Mouse (Mus musculus): ENCODE measurements around the gene Prm3.

The Prm3 gene

DNA sequence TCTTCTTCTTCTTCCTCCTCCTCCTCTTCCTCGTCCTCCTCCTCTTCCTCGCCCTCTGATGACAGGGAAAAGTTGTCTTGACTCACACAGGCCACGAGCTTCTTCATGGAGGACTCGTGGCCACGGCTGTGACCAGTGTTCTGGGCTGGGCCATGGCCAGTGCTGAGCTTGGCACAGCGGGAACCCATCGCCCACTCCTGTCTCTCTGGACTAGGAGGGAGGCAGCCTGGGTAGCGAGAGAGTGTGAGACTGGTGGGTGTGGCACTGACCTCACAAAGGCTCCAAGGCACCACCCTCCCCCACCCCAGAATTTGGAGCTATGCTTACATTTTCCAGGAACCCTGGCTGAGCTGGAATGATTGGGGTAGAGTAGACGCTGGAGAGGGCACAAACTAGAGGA is at the start of gene Prm3:
TSS of gene Prm3 (minus strand) at position 213 of the 400 bp plus-strand sequence.
- in situ Hi-C loops (cut with MboI; ENCODE audit: unreplicated experiment in 2 of 2), result loop anchor here in 1 of 2 experiments (5.0 kb wide), 3 partner anchors 52 to 223 kb away; no protein-coding TSS in a partner anchor

DNA sequence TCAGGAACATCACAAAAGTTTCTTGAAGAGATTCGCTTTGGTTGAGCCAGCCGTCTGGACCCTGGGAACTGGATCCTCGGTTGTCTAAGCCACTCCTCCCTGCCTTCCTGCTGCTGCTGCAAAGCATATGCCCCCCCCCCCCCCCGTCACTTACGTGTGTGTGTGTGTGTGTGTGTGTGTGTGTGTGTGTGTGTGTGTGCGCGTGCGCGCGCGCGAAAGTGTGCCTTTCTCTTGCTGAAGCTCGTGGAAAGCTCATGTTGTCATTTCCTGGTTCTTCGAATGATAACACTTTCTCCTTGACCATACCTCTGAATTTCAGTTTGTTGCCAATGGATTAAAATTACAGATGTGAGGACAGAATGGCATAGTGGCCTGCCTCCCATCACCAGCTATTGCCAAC is 49.3 kb upstream of the Prm3 start:
- in situ Hi-C loops (cut with MboI; ENCODE audit: unreplicated experiment in 2 of 2), result loop anchor here in 1 of 2 experiments (5.0 kb wide), 2 partner anchors 48 to 198 kb away; partner anchors contain the start of gene Prm3

DNA sequence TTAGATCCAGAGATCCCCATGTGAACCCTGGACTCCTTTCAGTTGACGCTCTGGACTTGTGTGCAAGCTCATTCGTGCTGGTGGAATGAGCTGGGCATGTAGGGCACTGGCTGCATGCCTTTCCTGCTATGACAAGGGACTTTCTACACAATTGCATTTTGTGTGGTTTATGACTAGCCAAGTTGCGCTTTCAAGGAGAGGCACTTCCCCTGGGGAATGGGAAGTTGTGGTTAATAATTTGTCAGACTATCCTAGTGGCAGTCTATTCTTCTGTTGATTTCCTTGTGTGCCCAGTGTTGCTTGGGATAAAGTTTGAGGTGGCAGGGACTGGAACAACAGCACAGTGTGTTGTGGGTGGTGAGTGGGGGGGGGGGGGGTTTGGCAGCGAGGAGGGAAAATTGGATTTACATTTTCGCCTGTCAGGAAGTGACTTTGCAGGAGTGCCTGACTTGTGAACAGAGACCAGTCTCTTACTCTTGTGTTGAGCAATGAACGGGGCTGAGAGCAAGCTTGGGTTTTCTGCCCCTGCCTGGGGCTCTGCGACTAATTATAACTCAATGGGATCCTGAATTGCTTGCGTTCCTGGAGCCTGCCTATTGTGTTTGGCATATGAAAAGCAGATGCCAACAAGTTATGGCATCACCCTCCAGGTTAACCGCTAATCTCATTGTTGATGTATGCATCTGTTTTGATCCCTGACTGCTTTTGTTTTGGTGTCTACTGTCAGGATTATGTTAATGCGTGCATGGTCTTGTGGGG is 48.0 kb upstream of the Prm3 start:
- in situ Hi-C loops (cut with MboI; ENCODE audit: unreplicated experiment in 2 of 2), result no loop called here

DNA sequence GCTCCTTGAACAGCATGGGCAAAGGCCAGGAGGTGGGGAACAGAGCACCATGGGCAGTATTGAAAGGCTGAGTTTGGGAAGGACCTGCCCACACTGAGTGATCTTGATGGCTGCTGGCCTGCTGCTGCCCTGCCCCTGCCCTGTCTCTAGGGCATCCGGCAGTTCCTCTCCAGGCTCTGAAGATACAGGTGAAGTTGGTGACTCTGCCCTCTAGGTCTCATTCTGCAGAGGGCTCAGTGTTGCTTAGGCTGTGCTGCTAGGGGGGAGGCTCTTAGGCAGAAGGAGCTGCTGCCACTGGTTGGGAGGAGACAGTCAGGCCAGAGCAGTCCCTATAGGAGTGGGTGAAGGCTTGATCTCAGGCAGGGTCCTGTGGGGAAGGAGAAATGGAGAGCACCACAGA is 47.2 kb upstream of the Prm3 start:
- in situ Hi-C loops (cut with MboI; ENCODE audit: unreplicated experiment in 2 of 2), result no loop called here

DNA sequence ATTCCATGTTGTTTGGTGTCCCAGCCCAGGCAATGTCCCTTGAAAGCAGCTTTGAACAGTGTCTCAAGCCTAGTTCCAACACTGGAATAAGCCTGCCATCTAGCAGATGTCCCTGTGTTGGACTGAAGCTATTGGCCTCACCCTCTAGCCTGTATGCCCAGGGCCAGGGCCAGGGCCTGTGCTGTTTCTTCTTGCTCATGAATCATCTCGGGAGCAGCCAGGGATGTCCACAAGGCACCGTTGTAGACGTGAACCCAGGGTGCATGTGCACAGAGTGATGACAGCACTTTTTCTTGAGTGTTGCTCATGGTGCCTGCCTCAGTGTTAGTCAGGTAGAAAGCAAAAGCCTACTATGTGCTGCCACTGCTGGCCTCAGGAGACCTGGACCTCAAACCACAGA is 46.5 kb upstream of the Prm3 start:
- in situ Hi-C loops (cut with MboI; ENCODE audit: unreplicated experiment in 2 of 2), result no loop called here

DNA sequence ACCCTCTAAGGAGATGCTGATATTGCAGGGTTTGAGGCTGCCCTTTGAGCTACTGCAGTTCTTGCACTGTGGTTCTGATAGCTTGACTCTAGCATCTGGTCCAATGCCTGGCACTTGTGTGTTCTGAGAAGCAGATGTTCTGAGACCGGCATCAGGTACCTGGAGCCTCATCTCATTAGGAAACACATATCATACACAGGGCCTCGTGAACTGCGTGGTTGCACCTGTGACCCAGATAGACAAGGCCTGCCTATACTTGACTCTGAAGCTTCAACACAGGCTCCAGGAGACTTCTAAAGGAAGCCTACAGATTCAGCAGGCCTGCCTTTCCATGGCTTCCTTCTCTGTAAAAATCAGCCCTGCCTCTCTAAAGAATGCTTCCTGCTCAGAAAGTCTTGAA is 45.7 kb upstream of the Prm3 start:
- in situ Hi-C loops (cut with MboI; ENCODE audit: unreplicated experiment in 2 of 2), result no loop called here

DNA sequence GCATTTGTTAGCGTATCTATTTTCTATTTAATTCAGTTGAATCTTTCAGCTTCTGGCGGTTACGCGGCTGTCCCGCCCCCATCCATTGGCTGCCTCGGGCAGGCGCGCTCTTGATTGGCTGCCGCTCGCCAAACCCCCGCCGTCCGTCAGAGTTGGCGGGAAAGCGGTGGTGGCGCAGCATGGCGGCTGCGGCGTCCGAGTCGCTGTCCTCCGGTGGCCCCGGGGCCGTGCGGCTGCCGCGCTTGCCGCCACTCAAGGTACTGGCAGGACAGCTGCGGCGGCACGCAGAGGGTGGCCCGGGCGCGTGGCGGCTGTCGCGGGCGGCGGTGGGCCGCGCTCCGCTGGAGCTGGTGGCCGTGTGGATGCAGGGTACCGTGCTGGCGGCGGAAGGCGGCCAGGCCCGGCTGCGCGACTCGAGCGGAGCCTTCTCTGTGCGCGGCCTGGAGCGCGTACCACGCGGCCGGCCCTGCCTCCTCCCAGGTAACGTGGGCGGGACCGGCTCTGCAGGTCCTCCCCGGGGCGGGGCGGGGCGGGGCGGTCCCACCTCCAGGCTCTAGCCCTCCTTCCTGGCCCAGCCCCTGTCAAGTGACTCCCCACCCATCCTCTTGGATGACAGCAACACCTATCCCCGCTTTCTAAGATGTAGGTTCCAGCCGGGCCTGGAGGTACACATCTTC is 44.3 kb upstream of the Prm3 start, which contains the start of gene Rmi2:
TSS of gene Rmi2 (plus strand) at position 149 of the 677 bp plus-strand sequence.
- in situ Hi-C loops (cut with MboI; ENCODE audit: unreplicated experiment in 2 of 2), result no loop called here

DNA sequence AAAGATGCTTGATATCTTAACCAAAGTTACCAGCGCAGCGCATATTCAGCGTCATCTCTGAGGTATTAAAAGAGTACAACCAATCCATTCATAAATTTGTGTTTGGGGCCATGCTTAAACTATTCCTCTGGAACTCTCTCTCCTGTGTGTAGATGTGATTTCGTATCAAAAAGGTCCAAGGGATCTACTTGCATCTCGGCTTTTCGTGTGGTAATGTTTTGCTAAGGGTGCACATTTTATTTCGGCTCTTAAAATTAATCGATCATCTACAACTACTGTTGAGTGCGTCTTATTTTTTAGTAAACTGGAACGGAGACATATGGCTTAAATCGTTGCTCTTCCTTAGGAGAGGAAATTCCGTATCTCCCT is 43.8 kb upstream of the Prm3 start:
- in situ Hi-C loops (cut with MboI; ENCODE audit: unreplicated experiment in 2 of 2), result no loop called here

DNA sequence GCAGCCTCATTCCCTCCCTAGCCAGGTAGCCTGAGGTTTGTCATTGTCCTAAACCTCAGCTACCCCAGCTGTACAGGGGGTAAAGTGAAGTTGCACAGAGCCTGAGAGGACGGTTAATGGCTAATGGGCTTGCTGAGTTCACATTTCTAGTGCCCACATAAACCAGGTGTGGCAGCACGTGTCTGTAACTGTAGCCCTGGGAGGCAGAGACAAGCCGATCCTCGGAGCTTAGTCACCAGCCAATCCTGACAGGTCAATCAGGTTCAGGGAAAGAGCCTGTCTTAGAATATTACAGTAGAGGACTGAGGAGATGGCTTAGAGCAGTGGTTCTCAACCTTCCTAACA is 37.7 kb upstream of the Prm3 start:
- in situ Hi-C loops (cut with MboI; ENCODE audit: unreplicated experiment in 2 of 2), result no loop called here

DNA sequence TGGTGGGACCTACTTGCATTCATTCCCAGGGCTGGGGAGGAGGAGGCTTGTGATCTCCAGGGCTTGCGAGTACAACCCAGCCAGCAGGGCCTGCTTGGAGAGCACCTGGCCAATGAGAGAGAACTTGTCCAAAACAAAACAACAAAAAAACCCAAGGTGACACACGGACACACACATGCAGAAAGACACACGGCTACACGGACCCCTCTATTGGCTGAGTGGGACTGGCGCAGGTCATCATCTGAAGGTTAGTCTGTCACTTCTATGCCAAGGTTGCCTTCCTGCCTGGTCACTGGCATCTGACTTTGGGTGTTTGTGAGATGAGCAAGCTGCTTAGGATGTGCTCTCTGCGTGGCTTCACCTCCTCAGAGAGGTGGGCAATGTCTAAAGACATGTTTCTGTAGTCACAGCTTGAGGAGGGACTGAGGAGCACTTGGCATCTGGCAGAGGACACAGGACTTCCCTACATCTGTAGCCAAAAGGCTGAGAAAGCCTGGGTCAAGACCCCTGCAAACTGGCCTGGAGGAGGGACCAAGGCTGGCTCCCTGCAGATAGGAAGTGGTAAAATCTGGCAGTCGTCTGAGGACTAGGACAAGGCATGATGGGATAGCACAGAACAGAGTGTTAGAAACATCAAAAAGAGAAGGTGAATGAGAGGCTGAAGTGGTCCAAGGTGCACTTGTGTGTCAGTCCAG is 37.2 kb upstream of the Prm3 start:
- in situ Hi-C loops (cut with MboI; ENCODE audit: unreplicated experiment in 2 of 2), result no loop called here

DNA sequence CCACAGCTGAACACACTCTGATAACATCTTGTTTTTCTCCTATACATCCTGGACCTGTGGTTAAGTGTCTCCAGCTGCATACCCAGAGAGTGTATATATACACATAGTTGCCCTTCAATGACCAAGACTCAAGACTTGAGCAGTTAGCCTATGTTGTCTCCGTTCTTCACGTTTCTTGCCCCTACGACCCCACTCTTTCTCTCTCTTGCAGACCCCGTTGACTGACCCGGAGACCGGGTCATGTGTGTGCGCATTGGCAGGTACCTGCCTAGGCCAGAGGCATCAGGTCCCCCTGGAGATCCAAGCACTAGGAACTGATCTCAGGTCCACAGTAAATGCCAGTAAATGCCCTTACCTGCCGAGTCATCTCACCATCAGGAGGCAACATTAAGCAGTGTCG is 36.6 kb upstream of the Prm3 start:
- in situ Hi-C loops (cut with MboI; ENCODE audit: unreplicated experiment in 2 of 2), result no loop called here

DNA sequence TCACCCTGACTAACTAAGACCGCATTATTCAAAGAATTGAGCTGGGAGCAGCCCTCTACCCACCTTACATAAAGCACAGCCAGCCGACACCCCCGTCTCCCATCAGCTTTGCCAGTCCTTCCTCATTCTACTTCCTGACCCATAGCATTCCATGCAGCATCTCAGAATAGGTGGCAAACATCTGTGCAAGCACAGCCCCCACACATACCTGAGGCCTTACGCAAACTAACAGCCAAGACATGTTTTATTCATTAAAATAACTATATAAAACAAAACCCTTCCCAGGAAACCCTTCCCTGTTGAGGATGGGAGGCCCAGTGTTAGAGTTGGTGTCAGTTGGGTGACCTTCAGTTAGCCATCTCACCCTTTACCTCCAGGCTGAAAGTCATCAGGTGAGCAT is 35.1 kb upstream of the Prm3 start:
- in situ Hi-C loops (cut with MboI; ENCODE audit: unreplicated experiment in 2 of 2), result no loop called here

DNA sequence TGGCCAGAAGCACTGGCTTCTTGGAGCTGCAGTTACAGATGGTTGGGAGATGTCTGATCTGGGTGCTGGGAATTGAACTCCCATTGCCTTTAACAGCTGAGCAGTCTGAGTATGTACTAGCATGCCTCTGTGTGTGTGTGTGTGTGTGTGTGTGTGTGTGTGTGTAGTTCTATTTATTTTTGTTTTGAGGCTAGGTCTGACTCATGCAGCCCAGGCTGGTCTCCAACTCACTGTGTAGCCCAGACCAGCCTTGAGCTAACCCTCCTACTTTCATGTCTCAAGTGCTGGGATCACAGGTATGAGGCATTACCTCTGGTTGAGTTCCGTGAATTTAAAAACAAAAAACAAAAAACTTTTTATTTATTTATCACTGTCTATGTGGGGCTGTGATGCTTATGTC is 33.8 kb upstream of the Prm3 start:
- in situ Hi-C loops (cut with MboI; ENCODE audit: unreplicated experiment in 2 of 2), result no loop called here

DNA sequence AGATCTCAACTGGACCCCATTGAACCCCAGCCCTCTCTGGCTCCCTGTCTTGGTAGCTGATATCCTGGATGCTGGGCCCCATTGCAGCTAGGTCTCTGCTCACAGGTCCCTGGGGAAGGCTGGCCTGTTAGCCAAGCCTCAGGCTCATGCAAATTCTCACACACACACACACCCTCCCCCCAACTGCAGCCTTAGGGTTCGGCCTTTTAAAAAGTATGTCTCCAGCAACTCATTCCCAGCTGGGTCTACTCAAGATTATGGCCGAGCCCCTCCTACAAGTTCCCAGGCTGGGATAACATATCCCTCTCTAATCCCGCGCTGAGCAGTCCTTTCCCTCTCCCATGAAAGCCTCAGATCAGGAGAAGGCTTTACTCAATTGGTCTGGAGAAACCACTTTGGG is 30.7 kb upstream of the Prm3 start:
- in situ Hi-C loops (cut with MboI; ENCODE audit: unreplicated experiment in 2 of 2), result no loop called here

DNA sequence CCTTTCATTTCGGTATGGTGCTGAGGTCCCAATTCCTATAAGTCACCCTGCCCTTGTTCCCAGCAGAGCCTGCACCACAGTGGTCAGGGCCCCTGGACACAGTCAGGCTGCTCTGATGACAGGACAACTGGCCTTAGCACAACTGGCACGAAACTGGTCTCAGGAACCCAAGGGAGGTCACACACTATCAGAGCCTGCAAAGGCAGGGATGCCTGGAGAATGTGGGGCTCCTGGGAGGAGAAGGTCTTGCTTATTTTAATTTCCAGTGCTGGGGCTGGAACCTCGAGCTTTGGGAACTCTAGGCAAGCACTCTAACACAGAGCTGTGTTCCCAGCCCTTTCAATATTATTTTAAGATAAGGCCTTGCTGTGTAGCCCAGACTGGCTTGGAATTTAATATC is 29.3 kb upstream of the Prm3 start:
- in situ Hi-C loops (cut with MboI; ENCODE audit: unreplicated experiment in 2 of 2), result no loop called here

DNA sequence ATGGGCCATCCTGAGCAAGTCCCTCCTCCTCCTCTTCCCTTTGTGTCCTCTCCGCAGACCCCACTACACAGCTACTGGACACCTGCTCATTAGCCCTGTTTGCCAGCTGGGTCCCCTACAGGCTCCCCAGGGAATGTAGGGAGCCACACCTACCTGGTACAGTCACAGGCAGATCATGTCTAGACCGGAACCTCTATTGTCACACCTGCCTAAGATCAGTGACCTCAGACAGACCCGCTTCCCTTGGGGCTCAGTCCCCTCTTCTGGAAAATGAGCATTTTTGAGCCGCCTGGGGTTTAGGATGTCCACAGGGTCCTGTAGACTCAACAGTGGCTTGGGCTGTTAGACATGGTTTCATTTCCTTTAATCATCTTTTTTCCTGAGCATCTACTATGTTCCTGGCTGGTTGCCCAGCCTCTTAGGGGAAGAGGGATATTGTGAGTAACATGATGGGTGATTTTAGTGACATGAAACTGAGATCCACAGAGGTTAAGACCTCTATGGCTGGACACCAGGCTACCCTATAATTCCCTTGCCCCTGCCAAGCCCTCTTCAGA is 27.9 kb upstream of the Prm3 start:
- in situ Hi-C loops (cut with MboI; ENCODE audit: unreplicated experiment in 2 of 2), result no loop called here

DNA sequence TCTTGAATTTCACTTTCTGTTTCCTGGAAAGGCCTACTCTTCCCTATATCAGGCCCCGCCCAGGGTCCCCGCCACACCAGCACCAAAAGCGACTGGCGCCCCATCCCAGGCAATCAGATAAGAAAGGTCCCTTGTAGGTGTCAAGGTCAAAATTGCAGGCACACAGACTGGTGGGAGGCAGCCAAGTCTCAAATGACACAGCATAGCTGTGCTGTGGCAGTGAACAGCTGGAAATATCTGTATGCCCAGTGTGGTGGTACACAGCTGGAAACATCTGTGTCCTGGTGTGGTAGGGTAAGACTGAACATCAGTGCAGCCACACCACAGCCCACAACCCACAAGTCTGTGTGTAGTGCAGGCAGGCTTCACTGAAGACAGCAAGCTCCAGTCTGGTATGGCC is 24.1 kb upstream of the Prm3 start:
- in situ Hi-C loops (cut with MboI; ENCODE audit: unreplicated experiment in 2 of 2), result no loop called here

DNA sequence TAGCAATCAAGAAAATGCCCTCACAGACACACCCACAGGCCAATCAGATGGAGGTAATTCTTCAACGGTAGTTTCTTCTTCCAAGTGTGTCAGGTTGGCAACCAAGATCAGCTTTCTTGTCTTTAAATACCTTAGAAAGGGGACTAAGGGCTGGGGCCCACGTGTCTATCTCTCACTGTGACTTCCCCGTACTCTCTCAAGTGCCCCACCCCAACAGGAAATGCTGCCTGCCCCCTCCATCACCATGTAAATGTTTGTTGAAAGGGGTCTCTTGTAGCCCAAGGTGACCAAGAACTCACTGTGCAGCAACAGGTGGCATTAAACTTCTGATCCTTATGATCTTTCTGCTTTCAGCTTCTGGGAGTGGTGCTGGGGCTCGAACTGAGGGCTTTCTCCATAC is 23.0 kb upstream of the Prm3 start:
- in situ Hi-C loops (cut with MboI; ENCODE audit: unreplicated experiment in 2 of 2), result no loop called here

DNA sequence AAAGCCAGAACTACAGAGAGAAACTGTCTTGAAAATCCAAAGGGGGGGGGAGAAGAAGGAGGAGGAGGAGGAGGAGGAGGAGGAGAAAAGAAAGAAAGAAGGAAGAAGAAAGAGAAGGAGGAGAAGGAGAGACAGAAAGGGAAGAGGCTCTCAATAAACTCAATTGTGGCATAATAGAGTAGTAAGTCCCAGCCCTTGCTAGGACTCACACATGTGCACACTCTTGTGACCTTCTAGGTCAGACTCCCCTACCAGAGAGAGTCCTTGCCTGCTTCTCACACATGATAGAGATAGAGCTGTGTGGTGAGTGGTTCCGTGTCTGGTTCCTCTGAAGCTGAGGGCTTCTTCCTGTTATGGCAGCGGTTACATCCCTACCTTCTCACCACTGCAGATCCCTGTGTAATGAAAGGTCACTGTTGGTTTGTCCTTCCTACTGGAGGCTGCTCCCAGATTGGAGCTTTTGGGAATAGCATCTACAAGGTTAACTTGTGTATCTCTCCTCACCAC is 22.2 kb upstream of the Prm3 start, which contains the start of gene Gm11172:
TSS of gene Gm11172 (plus strand) at position 51 of the 507 bp plus-strand sequence.
- in situ Hi-C loops (cut with MboI; ENCODE audit: unreplicated experiment in 2 of 2), result no loop called here

DNA sequence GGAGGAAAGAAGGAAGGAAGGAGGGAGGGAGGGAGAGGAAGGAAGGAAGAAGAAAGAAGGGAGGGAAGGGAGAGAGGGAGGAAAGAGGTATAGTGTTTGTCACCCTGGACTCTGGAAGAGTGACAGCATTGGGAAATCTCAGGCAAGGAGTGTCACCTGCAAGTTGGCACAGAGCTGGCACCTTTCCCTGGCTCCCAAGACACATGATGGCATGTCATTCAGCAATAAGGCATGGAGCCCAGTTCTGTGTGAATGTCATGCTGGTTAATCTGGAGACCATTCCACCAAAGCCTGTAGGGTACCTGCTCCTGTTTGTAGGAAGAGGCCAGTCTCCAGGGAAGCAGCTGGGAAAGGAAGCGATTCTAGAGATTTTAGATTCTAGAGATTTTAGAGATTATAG is 19.7 kb upstream of the Prm3 start:
- in situ Hi-C loops (cut with MboI; ENCODE audit: unreplicated experiment in 2 of 2), result no loop called here

Data from v-Abl transformed pro-B cells (cell line).